8 mouse cellular contexts compared by ENCODE assay signal in genomic region chr11:61957296-61957813, GRCm38 (mm10). TPM values are rescaled to one million over a fixed set of nuclear protein-coding genes. Genes with fewer than 3 reads are reported as not detected.
DNase-seq lines count a peak whose midpoint lies in the region; ATAC-seq and TF ChIP-seq lines count a peak whose summit lies in the region.

No protein-coding gene starts in this region.

- TF ChIP-seq EP300 in ES-Bruce4 (IDR thresholded peaks at IDR 0.05; ENCODE audit: insufficient read depth, low read depth, low read length), result no peak

- peak overlapping the region; percentile 58; the same call in 1 of the 2 replicates for H3K9ac ChIP-seq in kidney, embryonic 15.5 days
- H3K9ac ChIP-seq in ES-Bruce4 (ENCODE audit: low read depth, poor library complexity, severe bottlenecking), result peak overlapping the region; percentile 63
- no peak overlapping the region for H3K9ac ChIP-seq in stomach, embryonic 14.5 days (replicated peaks; ENCODE audit: low read depth, low read length)

- peak overlapping the region; percentile 100 for H3K4me2 ChIP-seq in kidney, embryonic 15.5 days
- H3K4me2 ChIP-seq in stomach, embryonic 14.5 days (replicated peaks; ENCODE audit: low read depth, low read length), result peak overlapping the region; percentile 100

- TF ChIP-seq POLR2A in ES-Bruce4 (IDR thresholded peaks at IDR 0.05; ENCODE audit: insufficient read depth, low read length), result no peak

- no peaks in the 10 kb centered on the region for H3K9me3 ChIP-seq in kidney, embryonic 15.5 days (replicated peaks)
- peaks cover 6% of the 10 kb centered on the region; the same call in 1 of the 2 replicates for H3K9me3 ChIP-seq in ES-Bruce4 (replicated peaks; ENCODE audit: control insufficient read depth, insufficient read depth, low read length, poor library complexity, severe bottlenecking)
- H3K9me3 ChIP-seq in stomach, embryonic 14.5 days (ENCODE audit: control insufficient read depth, low read depth, low read length), result no peaks in the 10 kb centered on the region

- peaks cover 34% of the 10 kb centered on the region for H3K27me3 ChIP-seq in kidney, embryonic 15.5 days
- H3K27me3 ChIP-seq in ES-Bruce4 (ENCODE audit: control insufficient read depth, insufficient read depth, low read length, poor library complexity, severe bottlenecking), result peaks cover 2% of the 10 kb centered on the region; the same call in 1 of the 2 replicates
- H3K27me3 ChIP-seq in stomach, embryonic 14.5 days (ENCODE audit: control insufficient read depth, insufficient read depth, low read length), result peaks cover 4% of the 10 kb centered on the region; the same call in 1 of the 2 replicates

- 6% methylated on average over 25 of the region's 25 CpGs for WGBS in kidney, embryonic 15.5 days
- 8% methylated on average over 25 of the region's 25 CpGs for WGBS in macrophage (ENCODE audit: missing documents)
- 3% methylated on average over 25 of the region's 25 CpGs for WGBS in stomach, embryonic 14.5 days

- H3K36me3 ChIP-seq in kidney, embryonic 15.5 days, result no peaks in the 10 kb centered on the region
- H3K36me3 ChIP-seq in ES-Bruce4 (ENCODE audit: control insufficient read depth, insufficient read depth, low read length, poor library complexity, severe bottlenecking) (no peaks in the 10 kb centered on the region), macrophage (ENCODE audit: inconsistent target) (no peaks in the 10 kb centered on the region)
- H3K36me3 ChIP-seq in stomach, embryonic 14.5 days (ENCODE audit: control insufficient read depth, insufficient read depth, low read length), result no peaks in the 10 kb centered on the region

- DNase-seq in kidney, postnatal 10 days, result no peak
- DNase-seq in cerebellum, adult 8-10 months, result peak; percentile 61
- DNase-seq in yolk sac, embryonic 10.5 days (ENCODE audit: low spot score), result no peak

- H3K27ac ChIP-seq in kidney, embryonic 15.5 days, result no peak overlapping the region
- H3K27ac ChIP-seq in ES-Bruce4 (ENCODE audit: insufficient read depth, low read length) (no peak overlapping the region), macrophage (no peak overlapping the region)
- no peak overlapping the region for H3K27ac ChIP-seq in stomach, embryonic 14.5 days (ENCODE audit: low read length)

- H3K4me3 ChIP-seq in kidney, embryonic 15.5 days (replicated peaks), result peak overlapping the region; percentile 59
- H3K4me3 ChIP-seq in ES-Bruce4 (ENCODE audit: low read depth, low read length), result peak overlapping the region; percentile 87
- peak overlapping the region; percentile 7; the same call in 1 of the 2 replicates for H3K4me3 ChIP-seq in macrophage (ENCODE audit: inconsistent target)
- H3K4me3 ChIP-seq in stomach, embryonic 14.5 days (ENCODE audit: low read depth, low read length), result peak overlapping the region; percentile 55

- TF ChIP-seq CTCF in ES-Bruce4 (IDR thresholded peaks at IDR 0.05; ENCODE audit: low read depth, low read length), result no peak

- peaks cover 8% of the 10 kb centered on the region for H3K4me1 ChIP-seq in kidney, embryonic 15.5 days
- no peaks in the 10 kb centered on the region for H3K4me1 ChIP-seq in ES-Bruce4 (ENCODE audit: control insufficient read depth, insufficient read depth, low read length)
- no peaks in the 10 kb centered on the region for H3K4me1 ChIP-seq in stomach, embryonic 14.5 days (ENCODE audit: control insufficient read depth, insufficient read depth, low read length)

- H3K79me2 ChIP-seq in macrophage (ENCODE audit: inconsistent target), result no peaks in the 10 kb centered on the region

- ATAC-seq in kidney, embryonic 15.5 days (replicated peaks; ENCODE audit: low FRiP score), result no peak
- ATAC-seq in hematopoietic stem cell, adult 5-6 weeks (replicated peaks in 1 of 2; ENCODE audit: insufficient read depth in 1 of 2, low FRiP score in 2 of 2, low TSS enrichment in 1 of 2, low read depth in 1 of 2, poor library complexity in 2 of 2, severe bottlenecking in 2 of 2), result peak; percentile 12 to 30; a peak in 2 of 4 replicates
- no peak; the same call in 1 of the 2 replicates for ATAC-seq in stomach, embryonic 14.5 days (ENCODE audit: insufficient number of reproducible peaks, insufficient read depth, low FRiP score, low read depth)

RNA-seq across cellular contexts. Expression of gene Specc1, which starts 0.8 kb away (rescaled TPM):
- 9.9 and 10.6 TPM in 2 replicates for polyA plus RNA-seq in kidney, embryonic 15.5 days (2015; fragmentation: Nextera tagmentation; extraction: Ambion mirVana)
- polyA plus RNA-seq in ES-Bruce4 (2011; ENCODE audit: insufficient read depth, insufficient read length, low read depth, missing spikeins) (31.4 and 32.1 TPM in 2 replicates), macrophage (2018) (39.2 to 116 TPM (median 77.7 TPM) in 3 replicates)
- 25.6 and 30.1 TPM in 2 replicates for total RNA-seq in hematopoietic stem cell, adult 5-6 weeks (2017)
- 100 to 1,000 TPM; 108 to 489 (median 223) TPM for total RNA-seq in macrophage (2018; cell fraction: chromatin; rRNA removed)
- total RNA-seq in macrophage (2018; cell fraction: cytosol; rRNA removed), result 10 to 100 TPM; 40.0 to 93.7 (median 56.5) TPM
- total RNA-seq in macrophage (2018; cell fraction: nucleus; rRNA removed), result 100 to 1,000 TPM in 16 of 26 experiments, 10 to 100 TPM in 10; 62.2 to 262 (median 130) TPM
- 10.0 and 11.9 TPM in 2 replicates for polyA plus RNA-seq in stomach, embryonic 14.5 days (2014; fragmentation: Nextera tagmentation; extraction: Ambion mirVana)

RNA-seq across cellular contexts. Expression of gene Akap10, which starts 27.3 kb away (rescaled TPM):
- polyA plus RNA-seq in kidney, embryonic 15.5 days (2015; fragmentation: Nextera tagmentation; extraction: Ambion mirVana), result 19.1 and 19.2 TPM in 2 replicates
- polyA plus RNA-seq in ES-Bruce4 (2011; ENCODE audit: insufficient read depth, insufficient read length, low read depth, missing spikeins), result 28.4 and 29.0 TPM in 2 replicates
- total RNA-seq in hematopoietic stem cell, adult 5-6 weeks (2017), result 46.7 and 47.2 TPM in 2 replicates
- 100 to 1,000 TPM in 14 of 26 experiments, 10 to 100 TPM in 12; 23.4 to 229 (median 124) TPM for total RNA-seq in macrophage (2018; cell fraction: chromatin; rRNA removed)
- total RNA-seq in macrophage (2018; cell fraction: cytosol; rRNA removed), result 10 to 100 TPM; 11.8 to 64.4 (median 47.3) TPM
- total RNA-seq in macrophage (2018; cell fraction: nucleus; rRNA removed), result 100 to 1,000 TPM in 7 of 26 experiments, 10 to 100 TPM in 19; 19.2 to 166 (median 75.4) TPM
- polyA plus RNA-seq in macrophage (2018), result 30.0 to 39.9 TPM (median 37.1 TPM) in 3 replicates
- polyA plus RNA-seq in stomach, embryonic 14.5 days (2014; fragmentation: Nextera tagmentation; extraction: Ambion mirVana), result 19.1 and 22.1 TPM in 2 replicates

Comparison
In these comparisons a context has a peak if more than half of its experiments do, and no peak if none do; other contexts are left out.
1. ATAC-seq: peak in hematopoietic stem cell, adult 5-6 weeks (2 of 2); none in kidney, embryonic 15.5 days (single experiment) and stomach, embryonic 14.5 days (single experiment).
2. H3K4me3 ChIP-seq: peak in every context shown above with its lines; median percentile 87 in ES-Bruce4; 59 in kidney, embryonic 15.5 days; 55 in stomach, embryonic 14.5 days; 7 in macrophage.